Mouse (Mus musculus): ENCODE results near the gene Ube2s. TPM values are rescaled to one million over a fixed set of nuclear protein-coding genes. Genes with fewer than 3 reads are reported as not detected.
"Not testable (repeated sequence)": the region's sequence is repeated elsewhere in the genome, so short reads cannot be mapped to it uniquely, and the experiment has no call there.

The Ube2s gene
- total RNA-seq, 2 experiments from 2014 or later, result 84.1 to 86.9 TPM

GRCm38 (mm10) chr7:4822162-4822907 lies 9.9 kb upstream of the Ube2s start:
- no peak for DNase-seq (ENCODE audit: low spot score)

- DNase-seq (ENCODE audit: low spot score), result no peak
Observed at GRCm38 (mm10) chr7:4821690-4822089, 9.3 kb upstream of the Ube2s start.

GRCm38 (mm10) chr7:4820925-4821324 lies 8.5 kb upstream of the Ube2s start:
- DNase-seq (ENCODE audit: low spot score), result not testable (repeated sequence)

GRCm38 (mm10) chr7:4816559-4816958 lies 4.2 kb upstream of the Ube2s start:
- DNase-seq (ENCODE audit: low spot score), result no peak

- DNase-seq (ENCODE audit: low spot score), result no peak
Observed at GRCm38 (mm10) chr7:4813105-4813791, 858 bp upstream of the Ube2s start.

GRCm38 (mm10) chr7:4811842-4812302 lies 518 bp downstream of the Ube2s start:
- no peak for DNase-seq (ENCODE audit: low spot score)

GRCm38 (mm10) chr7:4811131-4811530 lies 1.3 kb downstream of the Ube2s start:
- not testable (repeated sequence) for DNase-seq (ENCODE audit: low spot score)

- DNase-seq (ENCODE audit: low spot score), result peak; percentile 31
Observed at GRCm38 (mm10) chr7:4806716-4807115, 5.7 kb downstream of the Ube2s start.

GRCm38 (mm10) chr7:4802247-4802646 lies 10.1 kb downstream of the Ube2s start:
- DNase-seq (ENCODE audit: low spot score), result no peak

GRCm38 (mm10) chr7:4795767-4796433 lies 16.5 kb downstream of the Ube2s start:
- DNase-seq (ENCODE audit: low spot score), result peak; percentile 15

GRCm38 (mm10) chr7:4794631-4795168 lies 17.7 kb downstream of the Ube2s start:
- no peak for DNase-seq (ENCODE audit: low spot score)

- DNase-seq (ENCODE audit: low spot score), result no peak
Observed at GRCm38 (mm10) chr7:4793674-4794073, 18.7 kb downstream of the Ube2s start.

- not testable (repeated sequence) for DNase-seq (ENCODE audit: low spot score)
Observed at GRCm38 (mm10) chr7:4793248-4793647, 19.1 kb downstream of the Ube2s start.

GRCm38 (mm10) chr7:4792278-4793212 lies 19.8 kb downstream of the Ube2s start, which contains the start of gene Rpl28:
Gene Rpl28 (plus strand): TSS chr7:4792874.
- DNase-seq (ENCODE audit: low spot score), result peak; percentile 97

GRCm38 (mm10) chr7:4789436-4789935 lies 22.9 kb downstream of the Ube2s start, which contains the start of gene Tmem238:
Gene Tmem238 (minus strand): TSS chr7:4789656.
- DNase-seq (ENCODE audit: low spot score), result peak; percentile 65

- peak; percentile 39 for DNase-seq (ENCODE audit: low spot score)
Observed at GRCm38 (mm10) chr7:4788499-4789435, 23.6 kb downstream of the Ube2s start.

- no peak for DNase-seq (ENCODE audit: low spot score)
Observed at GRCm38 (mm10) chr7:4783667-4784268, 28.6 kb downstream of the Ube2s start.

GRCm38 (mm10) chr7:4782759-4783158 lies 29.6 kb downstream of the Ube2s start, which contains the start of the genes Il11 and Tmem190:
Gene Il11 (minus strand): TSS chr7:4782859.
Gene Tmem190 (plus strand): TSS chr7:4782937.
- DNase-seq (ENCODE audit: low spot score), result no peak

- no peak for DNase-seq (ENCODE audit: low spot score)
Observed at GRCm38 (mm10) chr7:4782130-4782529, 30.3 kb downstream of the Ube2s start.
